Mouse (Mus musculus) embryonic fibroblast, embryonic 13.5 days (primary cell): ENCODE measurements around the gene Ttll1.

Experiments
- CTCF ChIP-seq: IDR thresholded peaks from 2 replicates; pipeline ENCODE4 v1.5.1; 2011; ENCODE audit warnings: mild to moderate bottlenecking, control low read depth, low read length, moderate library complexity, borderline replicate concordance; ENCODE audit not compliant: insufficient read depth
- POLR2A ChIP-seq: IDR thresholded peaks from 2 replicates; pipeline ENCODE4 v1.6.1; 2011; ENCODE audit warnings: low read depth, mild to moderate bottlenecking, control low read depth, low read length, moderate library complexity

DNA sequence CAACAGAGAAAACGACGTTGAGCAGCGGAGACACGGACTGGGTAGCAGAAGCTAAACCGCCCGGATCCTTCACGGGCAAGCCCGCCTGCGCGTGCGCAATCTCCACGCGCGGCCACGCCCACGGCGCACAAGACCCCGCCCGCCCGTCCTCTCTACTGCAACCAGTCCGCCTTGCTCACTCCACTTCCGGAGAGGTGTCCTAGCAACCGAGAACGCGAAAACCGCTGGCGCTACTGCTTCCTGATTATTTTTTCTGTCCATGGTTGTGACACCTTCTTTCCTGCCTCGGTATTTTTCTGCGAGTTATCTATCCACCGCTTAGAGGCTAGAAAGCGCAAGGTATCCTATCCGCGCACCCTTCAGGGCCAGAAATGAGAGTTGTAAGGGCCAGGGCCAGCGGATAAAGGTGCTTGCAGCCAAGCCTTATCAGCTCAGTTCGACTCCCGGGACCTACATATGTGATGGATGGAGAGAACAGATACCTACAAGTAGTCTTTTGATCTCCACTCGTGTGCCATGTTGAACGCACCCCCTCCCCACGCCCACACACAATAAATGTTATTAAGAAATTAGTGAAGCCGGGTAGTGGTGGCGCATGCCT is at the start of gene Ttll1:
- TF ChIP-seq CTCF (no peak), POLR2A (peak; percentile 93; the same call in 1 of the 2 replicates)
